Mouse (Mus musculus): Measurements from ENCODE around the gene Cwc22. TPM values are rescaled to one million over a fixed set of nuclear protein-coding genes. Genes with fewer than 3 reads are reported as not detected.

The Cwc22 gene
- total RNA-seq, 2 experiments from 2014 or later, result 7.7 to 21.6 TPM

DNA sequence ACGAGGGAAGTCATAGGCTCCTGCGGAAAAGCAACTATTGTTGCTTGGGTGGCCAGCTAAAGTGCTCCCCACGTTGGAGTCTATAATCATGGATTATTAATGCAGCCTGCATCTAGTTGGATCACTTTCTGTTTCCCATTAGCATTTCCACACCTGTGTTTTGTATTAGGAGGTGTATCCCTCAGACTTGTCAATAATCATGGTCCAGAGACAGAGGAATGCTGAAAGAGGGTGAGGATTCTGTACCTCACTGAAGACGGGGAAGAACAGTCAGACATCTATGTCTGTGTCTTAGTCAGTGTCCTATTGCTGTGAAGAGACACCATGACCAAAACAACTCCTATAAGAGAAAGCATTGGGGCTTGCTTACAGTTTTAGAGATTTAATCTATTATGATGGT, 63.2 kb downstream of the Cwc22 start:
- no peak for ATAC-seq (replicated peaks; ENCODE audit: low FRiP score, poor library complexity, severe bottlenecking)

DNA sequence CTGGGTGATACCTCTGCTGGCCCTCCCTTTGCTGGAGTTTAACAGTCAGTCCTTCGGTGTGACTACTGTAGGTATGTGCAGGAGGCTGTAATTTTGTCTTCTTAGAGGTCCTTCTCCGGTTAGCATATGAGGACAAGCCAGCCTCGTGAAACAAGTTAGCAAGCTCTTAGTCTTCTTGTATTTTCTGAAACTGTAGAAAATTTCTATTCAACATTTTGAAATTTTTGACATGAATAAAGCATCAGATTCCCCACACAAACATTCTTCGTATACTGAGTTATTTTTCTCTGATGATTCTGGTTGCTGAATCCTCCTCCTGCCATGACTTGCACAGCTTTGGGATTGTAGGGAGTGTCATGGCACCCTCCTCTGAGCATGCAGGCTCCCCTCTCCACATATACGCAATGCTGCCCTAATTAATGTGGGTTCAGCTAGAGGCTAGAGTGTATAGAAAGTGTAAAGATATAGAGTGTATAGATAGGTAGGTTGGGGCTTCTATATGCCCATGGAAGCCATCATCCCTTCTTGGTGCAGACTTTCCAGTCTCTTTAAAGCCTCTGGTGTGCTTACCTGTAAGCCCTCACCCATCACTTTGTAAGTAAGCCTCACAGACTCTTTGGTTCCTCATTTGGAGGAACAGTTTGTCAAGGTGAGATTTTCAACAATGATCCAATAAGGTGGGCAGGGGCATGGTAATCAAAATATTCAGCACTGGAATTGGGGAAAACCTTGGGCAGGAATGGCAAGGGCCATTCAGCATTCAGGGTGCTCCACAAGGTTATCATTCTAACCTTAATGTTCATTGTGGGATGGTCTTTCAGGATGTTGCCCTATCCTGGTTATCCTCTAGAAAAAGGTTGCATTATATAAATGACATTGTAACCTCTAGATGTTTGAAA, 64.6 kb downstream of the Cwc22 start:
- ATAC-seq (replicated peaks; ENCODE audit: low FRiP score, poor library complexity, severe bottlenecking), result no peak

DNA sequence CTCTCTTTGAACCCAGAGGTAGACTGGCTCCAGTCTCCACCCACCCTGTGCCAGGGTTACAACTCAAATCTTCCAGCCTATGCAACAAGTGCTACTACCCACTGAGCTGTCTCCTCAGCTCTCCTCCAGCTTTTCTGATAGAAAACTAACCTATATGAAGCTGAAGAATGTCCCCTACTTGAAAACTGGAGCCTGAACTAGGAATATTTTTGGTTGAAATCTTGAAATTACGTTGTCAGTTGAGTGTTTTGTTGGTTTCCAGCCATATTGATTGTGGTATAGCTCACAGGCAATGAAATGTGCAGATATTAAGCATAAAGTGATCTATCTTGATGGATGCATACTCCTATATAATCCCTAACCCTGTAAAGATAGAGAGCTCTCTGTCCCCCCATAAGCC, 65.8 kb downstream of the Cwc22 start:
- no peak for ATAC-seq (replicated peaks; ENCODE audit: low FRiP score, poor library complexity, severe bottlenecking)

DNA sequence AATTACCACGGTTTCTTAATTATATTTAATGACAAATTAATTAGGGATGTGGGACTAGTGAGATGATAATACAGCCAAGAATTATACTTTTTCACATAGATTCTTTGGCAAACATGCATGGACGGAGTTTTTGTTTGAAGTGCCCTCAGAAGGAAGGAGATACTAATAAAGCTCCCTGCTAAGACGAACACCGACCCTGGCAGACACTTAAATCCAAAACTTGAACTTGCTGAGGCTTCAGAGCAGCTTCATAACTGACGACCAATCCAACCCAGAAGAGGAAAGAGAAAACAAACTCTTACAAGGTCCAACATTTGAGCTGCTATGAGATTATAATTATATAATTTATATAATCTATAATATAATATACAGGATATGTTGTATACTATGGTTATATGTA, 66.4 kb downstream of the Cwc22 start:
- ATAC-seq (replicated peaks; ENCODE audit: low FRiP score, poor library complexity, severe bottlenecking), result no peak

DNA sequence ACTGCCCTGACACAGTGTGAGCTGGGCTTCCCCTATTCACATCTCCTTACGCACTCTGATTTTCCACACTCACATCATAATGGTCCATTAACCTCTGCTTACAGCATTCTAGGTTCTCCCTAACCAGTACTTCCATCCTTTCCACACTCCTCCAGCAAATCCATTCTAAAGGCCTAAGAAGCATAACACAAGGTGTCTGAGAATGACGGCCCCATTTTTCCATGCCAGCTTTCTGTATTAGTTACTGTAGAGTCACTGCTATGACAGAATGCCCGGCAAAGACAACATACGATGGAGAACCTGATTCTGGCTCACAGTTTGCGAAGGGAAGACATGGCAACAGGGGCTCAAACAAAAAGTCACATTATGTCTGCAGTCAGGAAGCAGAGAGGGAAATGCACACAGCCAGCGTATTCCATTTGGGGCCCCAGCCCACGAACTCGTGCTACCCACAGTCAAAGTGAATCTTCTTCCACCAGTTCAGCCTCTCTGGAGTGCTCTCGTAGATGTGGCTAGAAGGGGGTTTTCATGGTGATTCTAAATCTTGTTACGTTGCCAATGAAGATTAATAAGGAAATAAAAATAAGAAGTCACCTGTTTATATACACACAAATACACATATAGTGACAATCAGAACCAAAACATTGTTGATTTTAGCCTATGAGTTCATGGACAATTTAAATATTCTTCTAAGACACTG, 68.9 kb downstream of the Cwc22 start:
- ATAC-seq (replicated peaks; ENCODE audit: low FRiP score, poor library complexity, severe bottlenecking), result no peak

DNA sequence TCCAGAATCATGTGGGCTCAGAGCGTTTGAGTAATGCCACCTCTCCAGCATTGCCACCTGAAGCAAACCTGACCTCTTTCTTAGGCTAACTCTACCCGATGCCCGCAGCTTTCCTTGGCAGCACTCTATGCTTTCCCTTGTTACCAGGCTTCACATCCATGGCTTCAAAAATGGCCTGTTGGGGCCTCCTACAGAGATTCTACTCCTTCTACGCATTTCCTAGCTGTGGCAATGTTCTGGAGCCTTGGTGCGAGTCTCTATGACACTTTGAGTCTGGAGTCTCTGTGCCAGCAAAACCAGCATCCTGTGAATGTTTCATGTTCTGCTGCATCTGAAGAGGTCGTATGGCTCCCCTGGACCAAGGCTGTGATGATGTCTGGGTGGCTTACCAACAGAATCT, 69.8 kb downstream of the Cwc22 start:
- ATAC-seq (replicated peaks; ENCODE audit: low FRiP score, poor library complexity, severe bottlenecking), result no peak

DNA sequence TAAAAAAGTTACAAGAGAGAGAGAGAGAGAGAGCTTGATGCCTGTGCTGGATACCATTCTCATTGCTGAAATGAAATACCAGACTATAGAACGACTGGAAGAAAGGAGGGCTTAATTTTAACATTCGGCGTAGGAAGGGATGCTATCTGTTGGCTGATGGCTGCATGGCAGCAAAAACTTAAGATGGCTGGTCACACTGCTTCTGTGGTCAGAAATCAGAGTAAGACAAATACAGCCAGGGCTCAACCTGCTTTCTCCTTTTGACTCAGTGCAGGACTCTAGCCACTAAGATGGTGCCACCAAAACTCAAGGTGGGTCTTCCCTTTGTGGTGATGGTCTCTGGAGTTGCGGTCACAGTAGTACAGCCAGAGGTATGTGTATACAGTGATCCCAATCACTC, 70.7 kb downstream of the Cwc22 start:
- ATAC-seq (replicated peaks; ENCODE audit: low FRiP score, poor library complexity, severe bottlenecking), result no peak

DNA sequence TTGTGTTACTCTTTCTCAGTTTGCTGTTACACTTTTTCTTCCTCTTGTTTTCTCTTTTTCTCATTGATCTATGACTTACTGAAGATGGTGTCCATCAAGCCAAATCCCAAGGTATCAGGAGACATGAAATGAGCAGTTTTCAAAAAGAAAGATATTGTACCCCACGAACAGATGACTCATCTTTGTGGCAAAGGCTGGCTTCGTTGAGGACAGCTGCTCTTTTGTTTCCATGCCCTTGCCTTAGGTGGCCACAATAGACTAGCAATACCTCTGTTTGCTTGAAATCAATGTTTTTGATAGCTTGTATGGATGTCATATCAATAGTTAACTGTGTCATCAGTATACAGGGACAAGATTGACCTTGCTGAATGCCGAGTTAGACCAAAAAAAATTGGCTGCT, 71.5 kb downstream of the Cwc22 start:
- ATAC-seq (replicated peaks; ENCODE audit: low FRiP score, poor library complexity, severe bottlenecking), result no peak

DNA sequence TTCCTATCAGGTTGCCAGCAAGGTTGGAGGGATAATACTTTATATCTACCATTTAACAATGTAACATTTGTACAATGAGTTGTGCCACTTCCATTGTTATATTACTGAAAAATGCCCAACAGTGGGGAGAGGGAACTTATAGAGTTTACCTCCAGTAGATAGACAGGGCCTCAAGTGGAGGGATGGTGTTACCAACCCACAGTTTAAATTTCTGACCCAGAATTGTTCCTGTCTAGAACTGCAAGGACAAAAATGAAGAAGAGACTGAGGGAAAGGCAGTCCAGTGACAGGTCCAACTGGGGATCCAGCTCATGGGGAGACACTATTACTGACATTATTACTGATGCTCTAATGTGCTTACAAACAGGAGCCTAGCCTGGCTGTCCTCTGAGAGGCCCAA, 72.4 kb downstream of the Cwc22 start:
- ATAC-seq (replicated peaks; ENCODE audit: low FRiP score, poor library complexity, severe bottlenecking), result no peak

DNA sequence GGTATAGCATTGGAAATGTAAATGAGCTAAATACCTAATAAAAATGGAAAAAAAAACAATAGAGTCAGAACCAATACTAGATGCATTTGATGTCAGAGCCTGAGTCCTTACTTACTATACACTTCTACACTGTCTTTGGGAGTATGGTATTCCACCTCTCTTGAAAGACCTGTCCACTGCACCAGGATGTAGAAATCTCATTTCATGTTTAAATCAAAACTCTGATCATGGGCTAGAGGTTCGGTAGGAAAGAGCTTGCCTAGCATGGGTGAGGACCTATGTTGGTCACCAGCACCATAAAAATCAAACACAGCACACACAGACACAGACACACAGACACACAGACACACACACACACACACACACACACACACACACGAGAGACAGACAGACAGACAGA, 73.5 kb downstream of the Cwc22 start:
- ATAC-seq (replicated peaks; ENCODE audit: low FRiP score, poor library complexity, severe bottlenecking), result no peak

DNA sequence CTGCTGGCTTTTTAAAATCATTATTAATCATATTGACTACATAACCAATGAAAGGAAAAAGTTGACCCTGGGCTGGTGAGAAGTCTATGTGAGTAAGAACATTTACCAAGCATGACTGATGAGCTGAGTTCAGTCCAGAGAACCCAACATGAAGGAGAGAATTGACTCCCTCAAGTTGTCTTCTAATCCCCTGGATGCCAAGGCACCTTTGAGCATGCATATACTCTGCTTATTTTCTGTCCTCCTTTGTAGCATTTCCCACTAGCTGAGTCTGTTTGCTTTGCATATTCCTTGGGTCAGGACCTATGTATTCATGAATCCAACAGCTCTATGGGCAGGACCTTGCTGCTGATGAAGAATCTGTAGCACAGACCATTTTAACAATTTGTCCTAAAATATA, 75.0 kb downstream of the Cwc22 start:
- no peak for ATAC-seq (replicated peaks; ENCODE audit: low FRiP score, poor library complexity, severe bottlenecking)

DNA sequence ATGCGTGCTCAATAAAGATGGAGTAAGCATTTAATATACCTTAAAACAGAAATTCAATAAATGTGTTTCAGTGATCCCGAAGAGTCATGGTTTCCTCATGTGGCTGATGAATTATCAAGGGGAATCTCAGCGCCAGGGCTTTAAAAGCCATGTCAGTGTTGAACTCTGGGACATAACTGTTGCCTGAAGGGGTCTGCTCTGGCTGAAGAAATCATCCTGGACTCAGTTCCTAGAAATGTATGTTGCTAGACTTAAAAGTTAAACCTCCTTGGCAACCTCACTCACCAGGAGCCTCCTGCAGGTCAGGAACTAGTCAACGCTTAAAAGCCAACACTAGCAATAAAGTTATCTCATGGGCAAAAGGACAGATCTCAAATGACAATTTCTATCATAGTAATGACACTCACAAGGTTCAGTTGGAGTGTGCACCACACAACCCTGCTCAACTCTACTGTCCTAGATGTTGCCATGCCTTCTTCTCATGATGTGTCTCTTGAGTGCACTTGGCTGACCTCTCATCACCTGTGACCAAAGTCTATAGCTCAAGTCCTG, 76.4 kb downstream of the Cwc22 start:
- ATAC-seq (replicated peaks; ENCODE audit: low FRiP score, poor library complexity, severe bottlenecking), result no peak

DNA sequence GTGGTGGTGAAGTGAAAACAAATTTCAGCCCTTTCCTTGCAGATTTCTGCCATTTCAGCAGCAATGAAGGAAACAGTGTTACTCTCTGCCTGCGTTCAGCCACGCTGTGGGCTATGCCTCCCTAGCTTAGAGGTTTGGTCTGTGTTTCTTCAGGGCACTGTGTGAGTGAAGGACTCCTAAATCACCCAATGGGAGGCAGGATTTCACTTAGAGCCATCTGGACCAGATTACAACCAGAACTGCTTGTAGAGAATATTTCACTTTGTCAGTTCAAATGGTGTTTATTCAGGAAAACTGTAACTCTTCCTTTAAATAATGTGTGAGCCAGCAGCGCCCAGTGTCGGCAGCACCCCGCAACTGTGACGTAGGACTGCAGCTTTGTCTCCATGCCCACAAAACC, 82.2 kb downstream of the Cwc22 start:
- ATAC-seq (replicated peaks; ENCODE audit: low FRiP score, poor library complexity, severe bottlenecking), result no peak

DNA sequence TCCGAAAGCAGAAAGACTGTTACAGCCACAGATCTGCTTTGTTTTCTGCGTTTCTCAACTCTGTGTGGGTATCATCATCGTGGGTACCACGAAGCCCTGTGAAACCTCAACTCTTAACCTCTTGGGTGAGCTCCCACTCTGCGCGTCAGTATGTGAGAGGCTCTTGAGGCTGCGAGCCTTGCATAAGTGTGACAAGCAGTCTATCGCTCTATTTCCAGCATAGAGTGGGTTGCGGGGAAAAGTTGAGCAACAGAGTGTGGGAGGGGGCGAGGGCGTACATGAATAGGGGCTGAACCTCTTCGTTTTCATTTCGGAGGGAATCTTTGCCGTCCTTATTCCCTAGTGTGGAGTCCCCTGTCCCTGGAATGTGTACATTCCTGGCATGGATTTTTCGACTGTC, 82.7 kb downstream of the Cwc22 start:
- no peak for ATAC-seq (replicated peaks; ENCODE audit: low FRiP score, poor library complexity, severe bottlenecking)

DNA sequence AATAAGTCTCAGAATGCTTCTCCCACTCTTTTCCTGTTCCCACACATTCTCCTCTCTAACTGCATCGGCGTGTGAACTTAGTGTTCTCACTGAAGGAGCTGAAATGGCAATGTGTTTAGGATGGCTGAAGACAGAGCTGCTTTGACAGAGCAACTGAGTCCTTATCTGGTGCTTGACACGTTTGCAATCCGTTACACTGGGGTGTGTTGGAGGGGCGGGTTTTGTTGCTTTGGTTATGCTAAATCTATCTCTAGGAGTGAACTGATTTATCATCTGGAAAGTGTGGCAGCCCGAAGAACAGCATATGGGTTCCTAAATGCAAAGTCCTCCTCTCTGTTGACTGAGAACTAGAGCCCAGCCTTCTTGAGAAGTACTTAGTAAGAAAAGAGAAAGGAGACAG, 104.7 kb downstream of the Cwc22 start:
- ATAC-seq (replicated peaks; ENCODE audit: low FRiP score, poor library complexity, severe bottlenecking), result no peak

DNA sequence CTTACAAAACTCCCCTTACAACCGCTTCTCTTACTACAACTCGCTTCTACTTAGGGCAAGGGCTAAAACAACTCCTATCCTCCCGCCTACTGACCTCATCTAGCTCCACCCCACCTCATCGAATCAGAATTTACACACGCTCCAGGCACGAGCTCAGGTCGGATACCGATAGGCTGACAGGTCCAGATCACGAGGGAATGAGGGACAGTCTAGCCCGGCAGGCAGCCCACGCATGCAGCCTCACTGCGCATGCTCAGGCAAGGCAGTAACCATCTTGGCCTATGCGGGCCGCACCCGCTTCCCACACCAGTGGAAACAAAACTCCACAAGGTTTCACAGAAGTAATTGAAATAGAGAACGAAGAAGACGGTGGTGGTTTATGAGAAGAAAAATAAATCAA, 106.6 kb downstream of the Cwc22 start:
- no peak for ATAC-seq (replicated peaks; ENCODE audit: low FRiP score, poor library complexity, severe bottlenecking)

DNA sequence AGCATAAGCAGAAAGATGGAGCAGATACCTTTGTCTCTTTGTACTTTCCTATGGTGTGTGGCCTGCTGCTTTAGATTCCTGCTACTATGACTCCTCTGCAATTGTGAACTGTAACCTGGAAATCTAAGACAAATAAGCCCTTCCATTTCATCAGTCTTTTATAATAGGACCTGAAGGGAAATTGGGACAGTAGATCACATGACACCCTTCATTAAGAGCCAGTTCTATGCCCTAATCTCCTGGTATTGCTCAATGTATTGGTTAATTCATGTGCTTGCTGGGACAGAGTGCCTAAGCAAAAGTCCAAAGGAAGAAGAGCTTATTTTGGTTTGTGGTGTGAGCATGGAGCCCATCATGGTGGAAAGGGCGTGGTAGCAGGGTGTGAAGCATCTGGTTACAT, 107.5 kb downstream of the Cwc22 start:
- ATAC-seq (replicated peaks; ENCODE audit: low FRiP score, poor library complexity, severe bottlenecking), result no peak

DNA sequence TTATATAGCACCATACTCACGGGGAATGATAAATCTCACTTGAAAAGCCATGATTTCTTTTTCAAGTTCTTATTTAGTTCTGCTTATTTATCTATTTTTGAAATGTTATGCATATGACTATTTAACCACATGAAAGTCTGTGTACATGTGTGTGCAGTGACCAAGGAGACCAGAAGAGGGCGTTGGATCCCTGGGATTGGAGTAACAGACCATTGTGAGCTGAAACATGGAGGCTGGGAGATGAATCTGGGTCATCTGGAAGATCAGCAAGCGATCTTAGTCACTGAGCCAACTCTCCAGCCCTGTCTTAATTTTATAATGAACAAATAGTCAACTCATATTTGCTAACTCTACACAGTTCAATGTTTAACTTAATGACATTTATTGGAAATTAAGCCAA, 110.4 kb downstream of the Cwc22 start:
- ATAC-seq (replicated peaks; ENCODE audit: low FRiP score, poor library complexity, severe bottlenecking), result no peak
